ENCODE assay signal across 8 mouse cellular contexts in the genomic region with DNA sequence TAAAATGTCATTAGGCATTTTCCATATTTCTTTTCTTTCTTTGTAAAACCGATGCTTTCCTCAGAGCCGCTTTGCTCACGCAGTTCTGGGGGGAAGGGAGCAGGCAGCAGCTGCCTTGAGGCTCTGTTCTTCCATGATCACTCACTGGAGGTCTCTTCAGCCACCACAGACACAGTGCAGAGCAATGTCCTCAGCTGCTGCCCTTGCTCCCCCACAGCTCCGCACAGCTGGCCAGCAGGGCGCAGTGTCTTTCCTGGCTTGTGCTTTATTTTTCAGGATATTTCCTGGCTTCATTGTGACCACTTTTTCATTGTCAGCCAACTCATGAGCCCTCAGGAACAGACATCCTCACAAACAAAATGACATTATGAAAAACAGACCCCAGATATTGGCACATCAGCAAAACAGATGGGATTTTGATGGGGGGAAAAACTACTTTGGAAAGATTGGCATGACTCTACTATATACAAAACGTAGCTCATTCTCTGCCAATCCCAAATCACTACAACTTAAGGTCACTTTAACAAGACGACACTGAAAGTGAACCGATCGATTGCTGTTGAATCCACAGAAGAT.
A peak's percentile ranks its signal among the peaks of the same experiment; 100 is the strongest.
DNase-seq lines count a peak whose midpoint lies in the region; ATAC-seq lines count a peak whose summit lies in the region.

No protein-coding gene starts in this region.

- intact Hi-C loops in heart, postnatal 36 days (cut with DNase I): loop anchor here (2.0 to 5.0 kb wide), 2 partner anchors 61 to 237 kb away; no protein-coding TSS in a partner anchor

- ATAC-seq in forebrain, embryonic 15.5 days (replicated peaks): 0 out of 2 replicates have a peak, but pooled peaks have one; percentile 60
- peak; percentile 73; the same call in 1 of the 2 replicates for ATAC-seq in limb, embryonic 12.5 days (ENCODE audit: insufficient number of reproducible peaks, insufficient read depth, low FRiP score, low TSS enrichment, low read depth)
- peak; percentile 46; the same call in 1 of the 2 replicates for ATAC-seq in midbrain, embryonic 14.5 days (ENCODE audit: low FRiP score, low TSS enrichment)
- no peak for ATAC-seq in frontal cortex, adult (ENCODE audit: low TSS enrichment)

- no peaks in the 10 kb centered on the region for H3K27me3 ChIP-seq in forebrain, embryonic 15.5 days
- H3K27me3 ChIP-seq in limb, embryonic 12.5 days: no peaks in the 10 kb centered on the region
- H3K27me3 ChIP-seq in midbrain, embryonic 14.5 days (ENCODE audit: control insufficient read depth, insufficient read depth, low read length): no peaks in the 10 kb centered on the region

- H3K9me3 ChIP-seq in forebrain, embryonic 15.5 days: no peaks in the 10 kb centered on the region
- H3K9me3 ChIP-seq in limb, embryonic 12.5 days: no peaks in the 10 kb centered on the region
- H3K9me3 ChIP-seq in midbrain, embryonic 14.5 days (ENCODE audit: control insufficient read depth, low read length): no peaks in the 10 kb centered on the region

- H3K36me3 ChIP-seq in forebrain, embryonic 15.5 days: no peaks in the 10 kb centered on the region
- H3K36me3 ChIP-seq in limb, embryonic 12.5 days: no peaks in the 10 kb centered on the region
- no peaks in the 10 kb centered on the region for H3K36me3 ChIP-seq in midbrain, embryonic 14.5 days (ENCODE audit: control insufficient read depth, insufficient read depth, low read length)

- no peak overlapping the region for H3K4me2 ChIP-seq in forebrain, embryonic 15.5 days (replicated peaks)
- H3K4me2 ChIP-seq in limb, embryonic 12.5 days: no peak overlapping the region
- no peak overlapping the region for H3K4me2 ChIP-seq in midbrain, embryonic 14.5 days (ENCODE audit: low read length)

- DNase-seq in layer of hippocampus, postnatal 10 days (ENCODE audit: low spot score in 2 of 2): peak; percentile 32 to 38
- no peak for DNase-seq in layer of hippocampus, postnatal 25 days (ENCODE audit: extremely low spot score in 1 of 2, low spot score in 1 of 2)
- peak; percentile 52 to 57 for DNase-seq in heart, postnatal 36 days
- DNase-seq in midbrain, embryonic 14.5 days: peak; percentile 29
- no peak for DNase-seq in layer of hippocampus, adult 9-11 months

- WGBS in forebrain, embryonic 15.5 days: 56% methylated on average over 9 of the region's 9 CpGs
- 45% methylated on average over 9 of the region's 9 CpGs for WGBS in limb, embryonic 12.5 days
- 51% methylated on average over 9 of the region's 9 CpGs for WGBS in midbrain, embryonic 14.5 days

- H3K4me3 ChIP-seq in forebrain, embryonic 15.5 days: no peak overlapping the region
- no peak overlapping the region for H3K4me3 ChIP-seq in limb, embryonic 12.5 days (replicated peaks)
- no peak overlapping the region for H3K4me3 ChIP-seq in midbrain, embryonic 14.5 days (replicated peaks; ENCODE audit: low read depth, low read length)

- H3K9ac ChIP-seq in forebrain, embryonic 15.5 days (replicated peaks): no peak overlapping the region
- no peak overlapping the region for H3K9ac ChIP-seq in limb, embryonic 12.5 days (replicated peaks)
- no peak overlapping the region for H3K9ac ChIP-seq in midbrain, embryonic 14.5 days (replicated peaks; ENCODE audit: low read length)

- H3K4me1 ChIP-seq in forebrain, embryonic 15.5 days: 0 out of 2 replicates have a peak, but pooled peaks cover 3% of the 10 kb centered on the region
- peaks cover 10% of the 10 kb centered on the region; the same call in 1 of the 2 replicates for H3K4me1 ChIP-seq in limb, embryonic 12.5 days (replicated peaks)
- no peaks in the 10 kb centered on the region for H3K4me1 ChIP-seq in midbrain, embryonic 14.5 days (ENCODE audit: control insufficient read depth, insufficient read depth, low read length)

- H3K27ac ChIP-seq in forebrain, embryonic 15.5 days (replicated peaks): no peak overlapping the region
- H3K27ac ChIP-seq in limb, embryonic 12.5 days: no peak overlapping the region
- no peak overlapping the region for H3K27ac ChIP-seq in midbrain, embryonic 14.5 days (replicated peaks; ENCODE audit: low read depth, low read length)

Comparison
In these comparisons a context has a peak if more than half of its experiments do, and no peak if none do; other contexts are left out.
1. DNase-seq: peak in layer of hippocampus, postnatal 10 days (2 of 2), heart, postnatal 36 days (2 of 2) and midbrain, embryonic 14.5 days (single experiment); none in layer of hippocampus, postnatal 25 days (0 of 2) and layer of hippocampus, adult 9-11 months (single experiment).